In the genomic region with DNA sequence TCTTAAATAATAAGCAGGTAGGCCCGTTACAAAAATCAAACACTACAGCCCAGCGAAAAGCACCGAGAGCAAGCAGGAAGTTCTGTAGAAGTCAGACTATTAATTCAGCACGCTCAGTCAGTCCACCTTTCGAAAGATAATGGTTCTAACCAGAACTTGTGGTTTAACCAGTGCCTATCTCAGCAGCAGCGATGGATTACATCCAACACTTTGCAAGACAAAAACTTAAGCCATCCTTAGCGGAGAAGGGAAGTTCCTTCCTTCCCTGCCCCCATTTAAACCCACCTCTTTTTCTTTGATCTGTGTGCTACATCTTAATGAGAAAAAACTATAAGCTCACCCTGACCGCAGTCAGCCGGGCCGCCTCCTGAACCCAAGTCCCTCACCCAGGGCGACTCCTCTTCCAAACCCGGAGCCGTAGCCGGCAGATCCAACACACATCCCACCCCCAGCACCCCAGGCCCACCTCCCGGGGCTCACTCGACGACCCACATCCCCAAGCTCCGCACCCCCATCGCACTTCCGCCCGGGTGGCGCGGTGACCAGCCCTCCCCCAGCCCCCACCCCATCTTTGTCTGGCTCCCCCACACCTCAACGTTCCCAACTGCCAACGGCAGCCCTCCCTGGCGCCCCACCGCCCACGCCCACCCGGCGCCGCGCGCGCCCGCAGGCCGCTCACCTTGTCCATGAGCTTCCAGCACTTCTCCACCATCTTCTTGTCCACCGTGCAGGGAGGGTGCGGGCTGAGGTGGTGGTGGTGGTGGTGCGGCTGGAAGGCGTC, we compare ENCODE assay signal across 8 mouse cellular contexts. TPM values are rescaled to one million over a fixed set of nuclear protein-coding genes. Genes with fewer than 3 reads are reported as not detected.
DNase-seq lines count a peak whose midpoint lies in the region; ATAC-seq lines count a peak whose summit lies in the region.
"Had no signal": no experiment of that assay in that cellular context is flagged by ENCODE, and none has a peak within 500 bp of the region (broad histone marks: within the 10 kb centered on the region; RNA-seq: fewer than 3 reads in every experiment).

No protein-coding gene starts in this region.

- DNase-seq in ZHBTc4 (ENCODE audit: low read depth, low spot score) = peak; percentile 66
- peak; percentile 26 to 40 for DNase-seq in natural killer cell, adult 2 months (ENCODE audit: low spot score in 2 of 2)
- no peak for DNase-seq in gastrocnemius, adult 18-20 months (ENCODE audit: low spot score)

- no peaks in the 10 kb centered on the region for H3K27me3 ChIP-seq in megakaryocyte, embryonic 14.5 days (replicated peaks)
- H3K27me3 ChIP-seq in forebrain, embryonic 16.5 days (replicated peaks; ENCODE audit: control insufficient read depth, insufficient read depth, low read length) = no peaks in the 10 kb centered on the region
- no peaks in the 10 kb centered on the region for H3K27me3 ChIP-seq in limb, embryonic 13.5 days

- H3K4me2 ChIP-seq in forebrain, embryonic 16.5 days (ENCODE audit: low read length) = peak overlapping the region; percentile 88
- peak overlapping the region; percentile 70 for H3K4me2 ChIP-seq in limb, embryonic 13.5 days (replicated peaks)

- no peak for ATAC-seq in megakaryocyte, adult 5-6 weeks (ENCODE audit: poor library complexity, severe bottlenecking)
- peak; percentile 74 for ATAC-seq in forebrain, embryonic 16.5 days
- peak; percentile 83 for ATAC-seq in limb, embryonic 13.5 days (ENCODE audit: low FRiP score, low read depth)

- peak overlapping the region; percentile 95 for H3K27ac ChIP-seq in forebrain, embryonic 16.5 days (ENCODE audit: low read length)
- peak overlapping the region; percentile 93 for H3K27ac ChIP-seq in limb, embryonic 13.5 days

- peak overlapping the region; percentile 97 for H3K4me3 ChIP-seq in megakaryocyte, embryonic 14.5 days (replicated peaks)
- peak overlapping the region; percentile 61 for H3K4me3 ChIP-seq in forebrain, embryonic 16.5 days (replicated peaks; ENCODE audit: low read length)
- H3K4me3 ChIP-seq in limb, embryonic 13.5 days = peak overlapping the region; percentile 82

- H3K9ac ChIP-seq in forebrain, embryonic 16.5 days (replicated peaks; ENCODE audit: low read depth, low read length) = peak overlapping the region; percentile 78
- H3K9ac ChIP-seq in limb, embryonic 13.5 days = peak overlapping the region; percentile 87

- H3K36me3 ChIP-seq in megakaryocyte, embryonic 14.5 days (replicated peaks; ENCODE audit: low read length) = peaks cover 22% of the 10 kb centered on the region
- H3K36me3 ChIP-seq in forebrain, embryonic 16.5 days (ENCODE audit: control insufficient read depth, insufficient read depth) = no peaks in the 10 kb centered on the region
- peaks cover 2% of the 10 kb centered on the region; the same call in 1 of the 2 replicates for H3K36me3 ChIP-seq in limb, embryonic 13.5 days

- WGBS in forebrain, embryonic 16.5 days = under 1% methylated on average over 40 of the region's 40 CpGs
- WGBS in limb, embryonic 13.5 days = under 1% methylated on average over 39 of the region's 40 CpGs

- no peaks in the 10 kb centered on the region for H3K9me3 ChIP-seq in megakaryocyte, embryonic 14.5 days
- H3K9me3 ChIP-seq in forebrain, embryonic 16.5 days (ENCODE audit: control insufficient read depth, low read length) = no peaks in the 10 kb centered on the region
- H3K9me3 ChIP-seq in limb, embryonic 13.5 days = no peaks in the 10 kb centered on the region

- peaks cover 51% of the 10 kb centered on the region for H3K4me1 ChIP-seq in megakaryocyte, embryonic 14.5 days
- peaks cover 27% of the 10 kb centered on the region for H3K4me1 ChIP-seq in forebrain, embryonic 16.5 days (replicated peaks; ENCODE audit: control insufficient read depth, insufficient read depth, low read length)
- peaks cover 26% of the 10 kb centered on the region for H3K4me1 ChIP-seq in limb, embryonic 13.5 days

RNA-seq across cellular contexts. Expression of a gene that starts 0.6 kb away (rescaled TPM):
- 2.4 and 3.9 TPM in 2 replicates for polyA plus RNA-seq in megakaryocyte, embryonic 14.5 days (2012; ENCODE audit: insufficient read depth, low replicate concordance)
- 179 and 180 TPM in 2 replicates for total RNA-seq in megakaryocyte, adult 5-6 weeks (2015)
- total RNA-seq in megakaryocyte, adult 5-6 weeks (2017) = 45.3 and 70.2 TPM in 2 replicates
- 26.3 and 27.1 TPM in 2 replicates for polyA plus RNA-seq in forebrain, embryonic 16.5 days (2015; fragmentation: Nextera tagmentation; extraction: Ambion mirVana)
- 17.5 and 19.6 TPM in 2 replicates for polyA plus RNA-seq in limb, embryonic 13.5 days (2015; fragmentation: Nextera tagmentation; extraction: Ambion mirVana)
- 1 to 10 TPM; 7.1 to 7.5 TPM for total RNA-seq in gastrocnemius, adult 18-20 months (2021)

RNA-seq across cellular contexts. Expression of a gene that starts 7.3 kb away (rescaled TPM):
- not detected in 2 replicates for polyA plus RNA-seq in megakaryocyte, embryonic 14.5 days (2012; ENCODE audit: insufficient read depth, low replicate concordance)
- not detected in 2 replicates for total RNA-seq in megakaryocyte, adult 5-6 weeks (2015)
- not detected in 2 replicates for total RNA-seq in megakaryocyte, adult 5-6 weeks (2017)
- 0.48 TPM in 1 of 2 replicates, not detected in the other for polyA plus RNA-seq in forebrain, embryonic 16.5 days (2015; fragmentation: Nextera tagmentation; extraction: Ambion mirVana)
- polyA plus RNA-seq in limb, embryonic 13.5 days (2015; fragmentation: Nextera tagmentation; extraction: Ambion mirVana) = not detected in 2 replicates
- total RNA-seq in gastrocnemius, adult 18-20 months (2021) = not detected
- polyA plus RNA-seq: large intestine, adult 2 months had no signal

RNA-seq across cellular contexts. Expression of a gene that starts 18.1 kb away (rescaled TPM):
- 0.35 TPM in 1 of 2 replicates, not detected in the other for polyA plus RNA-seq in megakaryocyte, embryonic 14.5 days (2012; ENCODE audit: insufficient read depth, low replicate concordance)
- 0.07 and 0.34 TPM in 2 replicates for total RNA-seq in megakaryocyte, adult 5-6 weeks (2015)
- not detected in 2 replicates for total RNA-seq in megakaryocyte, adult 5-6 weeks (2017)
- 0.53 and 0.73 TPM in 2 replicates for polyA plus RNA-seq in forebrain, embryonic 16.5 days (2015; fragmentation: Nextera tagmentation; extraction: Ambion mirVana)
- 0.09 and 0.11 TPM in 2 replicates for polyA plus RNA-seq in limb, embryonic 13.5 days (2015; fragmentation: Nextera tagmentation; extraction: Ambion mirVana)
- total RNA-seq in gastrocnemius, adult 18-20 months (2021) = 1 to 10 TPM; 1.1 to 1.4 TPM

RNA-seq across cellular contexts. Expression of a gene that starts 35.2 kb away (rescaled TPM):
- 5.5 and 12.5 TPM in 2 replicates for polyA plus RNA-seq in megakaryocyte, embryonic 14.5 days (2012; ENCODE audit: insufficient read depth, low replicate concordance)
- 9.5 and 13.1 TPM in 2 replicates for total RNA-seq in megakaryocyte, adult 5-6 weeks (2015)
- 12.1 and 12.4 TPM in 2 replicates for total RNA-seq in megakaryocyte, adult 5-6 weeks (2017)
- polyA plus RNA-seq in forebrain, embryonic 16.5 days (2015; fragmentation: Nextera tagmentation; extraction: Ambion mirVana) = 4.3 and 5.2 TPM in 2 replicates
- 8.2 and 8.3 TPM in 2 replicates for polyA plus RNA-seq in limb, embryonic 13.5 days (2015; fragmentation: Nextera tagmentation; extraction: Ambion mirVana)
- 10 to 100 TPM; 21.7 to 21.8 TPM for total RNA-seq in gastrocnemius, adult 18-20 months (2021)

RNA-seq across cellular contexts. Expression of a gene that starts 55.2 kb away (rescaled TPM):
- 0.19 TPM in 1 of 2 replicates, not detected in the other for polyA plus RNA-seq in megakaryocyte, embryonic 14.5 days (2012; ENCODE audit: insufficient read depth, low replicate concordance)
- 1.3 and 3.9 TPM in 2 replicates for total RNA-seq in megakaryocyte, adult 5-6 weeks (2015)
- total RNA-seq in megakaryocyte, adult 5-6 weeks (2017) = 1.1 and 1.7 TPM in 2 replicates
- polyA plus RNA-seq in forebrain, embryonic 16.5 days (2015; fragmentation: Nextera tagmentation; extraction: Ambion mirVana) = 16.9 and 21.8 TPM in 2 replicates
- 7.3 and 7.4 TPM in 2 replicates for polyA plus RNA-seq in limb, embryonic 13.5 days (2015; fragmentation: Nextera tagmentation; extraction: Ambion mirVana)
- under 1 TPM; 0.32 to 0.59 TPM for total RNA-seq in gastrocnemius, adult 18-20 months (2021)
